Mouse (Mus musculus): ENCODE measurements around the gene Il10ra. TPM values are rescaled to one million over a fixed set of nuclear protein-coding genes. Genes with fewer than 3 reads are reported as not detected.

Gene Il10ra
- total RNA-seq, 2 experiments from 2014 or later: 33.9 to 68.7 TPM

- no peak for ATAC-seq (ENCODE audit: poor library complexity, severe bottlenecking)
Measured at GRCm38 (mm10) chr9:45207015-45207743, 61.8 kb downstream of the Il10ra start.

- no peak for ATAC-seq (ENCODE audit: poor library complexity, severe bottlenecking)
Measured at GRCm38 (mm10) chr9:45206121-45206520, 62.8 kb downstream of the Il10ra start.

GRCm38 (mm10) chr9:45205143-45205542, 63.8 kb downstream of the Il10ra start:
- no peak for ATAC-seq (ENCODE audit: poor library complexity, severe bottlenecking)

Other genes with a start within 250 kb of the Il10ra start
- gene Mpzl2, start 229.3 kb downstream of the Il10ra start, total RNA-seq (2015): not detected in 2 replicates
- 0.04 TPM in 1 of 2 replicates, not detected in the other for gene Mpzl2, start 229.3 kb downstream of the Il10ra start, total RNA-seq (2017)
- gene Mpzl3, start 214.0 kb downstream of the Il10ra start, total RNA-seq (2015): 2.0 and 2.5 TPM in 2 replicates
- 2.9 and 3.8 TPM in 2 replicates for gene Mpzl3, start 214.0 kb downstream of the Il10ra start, total RNA-seq (2017)
- gene Jaml, start 190.0 kb downstream of the Il10ra start, total RNA-seq (2015): 11.7 and 13.9 TPM in 2 replicates
- gene Jaml, start 190.0 kb downstream of the Il10ra start, total RNA-seq (2017): 25.1 and 27.0 TPM in 2 replicates
- gene Scn2b, start 151.4 kb downstream of the Il10ra start, total RNA-seq (2015): 0.42 and 0.78 TPM in 2 replicates
- gene Scn2b, start 151.4 kb downstream of the Il10ra start, total RNA-seq (2017): 0.95 and 0.98 TPM in 2 replicates
- not detected in 2 replicates for gene Scn4b, start 130.8 kb downstream of the Il10ra start, total RNA-seq (2015)
- 0.04 TPM in 1 of 2 replicates, not detected in the other for gene Scn4b, start 130.8 kb downstream of the Il10ra start, total RNA-seq (2017)
- gene BC049352, start 87.1 kb downstream of the Il10ra start, total RNA-seq (2015): not detected in 2 replicates
- not detected in 2 replicates for gene BC049352, start 87.1 kb downstream of the Il10ra start, total RNA-seq (2017)
- 0.34 TPM in 1 of 2 replicates, not detected in the other for gene Tmprss4, start 65.1 kb downstream of the Il10ra start, total RNA-seq (2015)
- 0.07 TPM in 1 of 2 replicates, not detected in the other for gene Tmprss4, start 65.1 kb downstream of the Il10ra start, total RNA-seq (2017)
- not detected in 2 replicates for gene Tmprss13, start 50.0 kb upstream of the Il10ra start, total RNA-seq (2015)
- 0.15 TPM in 1 of 2 replicates, not detected in the other for gene Tmprss13, start 50.0 kb upstream of the Il10ra start, total RNA-seq (2017)
- gene Fxyd6, start 101.0 kb upstream of the Il10ra start, total RNA-seq (2015): 0.11 TPM in 1 of 2 replicates, not detected in the other
- not detected in 2 replicates for gene Fxyd6, start 101.0 kb upstream of the Il10ra start, total RNA-seq (2017)
- not detected in 2 replicates for gene Fxyd2, start 130.5 kb upstream of the Il10ra start, total RNA-seq (2015)
- gene Fxyd2, start 130.5 kb upstream of the Il10ra start, total RNA-seq (2017): not detected in 2 replicates
- not detected in 2 replicates for gene Dscaml1, start 157.5 kb upstream of the Il10ra start, total RNA-seq (2015)
- not detected in 2 replicates for gene Dscaml1, start 157.5 kb upstream of the Il10ra start, total RNA-seq (2017)

All from megakaryocyte, adult 5-6 weeks (primary cell).